Mouse (Mus musculus) myocyte (in vitro differentiated cells): ENCODE data around the gene Spdef.

Experiments used
- CEBPB ChIP-seq: IDR thresholded peaks from 2 replicates; pipeline ENCODE4 v1.6.1; 2011; ENCODE audit warnings: mild to moderate bottlenecking, moderate library complexity; ENCODE audit not compliant: poor library complexity, insufficient read depth, severe bottlenecking
- MAX ChIP-seq: IDR thresholded peaks from one replicate; pipeline ENCODE4 v1.6.1; 2011; ENCODE audit warnings: low read depth, mild to moderate bottlenecking, control low read depth
- MYOD1 ChIP-seq, 3 experiments: IDR thresholded peaks; one replicate each; pipeline ENCODE4 v1.6.1; 2011; ENCODE audit warnings: control low read depth in 2 of 3, low read depth in 2 of 3, mild to moderate bottlenecking in 2 of 3, moderate library complexity in 1 of 3; ENCODE audit not compliant: insufficient read length in 2 of 3, control insufficient read depth in 1 of 3
- MYOG ChIP-seq, 3 experiments: IDR thresholded peaks; one replicate each; pipeline ENCODE4 v1.6.1; 2011; ENCODE audit warnings: control low read depth in 2 of 3, low read depth in 2 of 3, mild to moderate bottlenecking in 2 of 3; ENCODE audit not compliant: insufficient read length in 2 of 3, control insufficient read depth in 1 of 3, insufficient read depth in 1 of 3
- POLR2A ChIP-seq: IDR thresholded peaks from one replicate; pipeline ENCODE4 v1.6.1; 2011; ENCODE audit warnings: low read depth, mild to moderate bottlenecking, control low read depth, moderate library complexity; ENCODE audit not compliant: insufficient read length
- POLR2AphosphoS2 ChIP-seq: IDR thresholded peaks from one replicate; pipeline ENCODE4 v1.6.1; 2011; ENCODE audit warnings: low read depth, control low read depth; ENCODE audit not compliant: insufficient read length
- REST ChIP-seq: IDR thresholded peaks from one replicate; pipeline ENCODE4 v1.6.1; 2011; ENCODE audit warnings: mild to moderate bottlenecking, control low read depth, moderate library complexity; ENCODE audit not compliant: insufficient read depth, insufficient read length
- SRF ChIP-seq: IDR thresholded peaks from one replicate; pipeline ENCODE4 v1.6.1; 2011; ENCODE audit warnings: low read depth; ENCODE audit not compliant: control insufficient read depth, insufficient read length
- TCF12 ChIP-seq: IDR thresholded peaks from one replicate; pipeline ENCODE4 v1.6.1; 2011; ENCODE audit warnings: mild to moderate bottlenecking, control low read depth; ENCODE audit not compliant: poor library complexity, insufficient read depth, severe bottlenecking
- USF1 ChIP-seq: IDR thresholded peaks from one replicate; pipeline ENCODE4 v1.6.1; 2011; ENCODE audit warnings: low read depth, mild to moderate bottlenecking, control low read depth, moderate library complexity

DNA sequence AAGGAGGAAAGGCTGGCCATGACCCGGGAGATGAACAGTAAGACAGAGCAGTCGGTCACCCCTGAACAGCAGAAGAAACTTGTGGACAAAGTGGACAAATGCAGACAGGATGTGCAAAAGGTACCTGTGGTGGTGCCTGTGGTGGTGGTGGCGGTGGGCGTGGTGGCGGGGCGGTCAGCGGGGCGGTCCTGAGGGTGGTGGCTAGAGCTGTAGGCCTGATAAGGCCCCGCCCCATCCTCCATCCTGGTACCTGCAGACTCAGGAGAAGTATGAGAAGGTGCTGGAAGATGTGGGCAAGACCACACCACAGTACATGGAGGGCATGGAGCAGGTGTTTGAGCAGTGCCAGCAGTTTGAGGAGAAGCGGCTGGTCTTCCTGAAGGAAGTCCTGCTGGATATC lies 23.1 kb downstream of the Spdef start:
- TF ChIP-seq POLR2A (no peak), MYOG (IDR thresholded peaks at IDR 0.05; ENCODE audit: control insufficient read depth in 1 of 3, insufficient read depth in 1 of 3, insufficient read length in 2 of 3, low read depth in 2 of 3) (no peak), TCF12 (no peak), SRF (no peak), MYOD1 (IDR thresholded peaks at IDR 0.05; ENCODE audit: control insufficient read depth in 1 of 3, insufficient read length in 2 of 3, low read depth in 2 of 3) (no peak), CEBPB (no peak), POLR2AphosphoS2 (no peak), MAX (no peak), USF1 (no peak), REST (no peak)
